Mouse (Mus musculus): ENCODE results near the gene Cobl. TPM values are rescaled to one million over a fixed set of nuclear protein-coding genes. Genes with fewer than 3 reads are reported as not detected.

Cobl gene
- polyA plus RNA-seq, 1 experiment: 9.5 TPM

- H3K4me1 ChIP-seq (ENCODE audit: control insufficient read depth, insufficient read depth, low read length): peaks cover 22% of the 10 kb centered on the region
- peak; percentile 79 to 82 for DNase-seq
- WGBS: 16% methylated on average over 6 of the region's 6 CpGs
- H3K4me3 ChIP-seq (replicated peaks; ENCODE audit: insufficient read depth, low read depth, low read length): no peak overlapping the region
- TF ChIP-seq POLR2A (IDR thresholded peaks at IDR 0.05; ENCODE audit: borderline replicate concordance, insufficient read depth, low read length) (no peak), CTCF (IDR thresholded peaks at IDR 0.05; ENCODE audit: borderline replicate concordance, insufficient read depth, low read depth, low read length) (no peak)
- H3K27ac ChIP-seq (ENCODE audit: insufficient read depth, low read length): no peak overlapping the region
- no peaks in the 10 kb centered on the region for H3K27me3 ChIP-seq (ENCODE audit: control insufficient read depth, insufficient read depth, low read length)
These were observed 233.2 kb downstream of the Cobl start for GRCm38 (mm10) chr11:12231481-12232035.

GRCm38 (mm10) chr11:12229411-12229810 lies 235.3 kb downstream of the Cobl start:
- Histone ChIP-seq H3K4me1 (ENCODE audit: control insufficient read depth, insufficient read depth, low read length) (peaks cover 22% of the 10 kb centered on the region), H3K27ac (ENCODE audit: insufficient read depth, low read length) (no peak overlapping the region), H3K27me3 (ENCODE audit: control insufficient read depth, insufficient read depth, low read length) (no peaks in the 10 kb centered on the region; the same call in 1 of the 2 replicates), H3K4me3 (replicated peaks; ENCODE audit: insufficient read depth, low read depth, low read length) (no peak overlapping the region)
- whole genome bisulfite sequencing: 4% methylated on average over 7 of the region's 7 CpGs
- no peak for TF ChIP-seq POLR2A (IDR thresholded peaks at IDR 0.05; ENCODE audit: borderline replicate concordance, insufficient read depth, low read length)
- no peak for TF ChIP-seq CTCF (IDR thresholded peaks at IDR 0.05; ENCODE audit: borderline replicate concordance, insufficient read depth, low read depth, low read length)
- peak; percentile 50 to 63 for DNase-seq

- Histone ChIP-seq H3K4me3 (replicated peaks; ENCODE audit: insufficient read depth, low read depth, low read length) (no peak overlapping the region), H3K4me1 (ENCODE audit: control insufficient read depth, insufficient read depth, low read length) (peaks cover 22% of the 10 kb centered on the region), H3K27ac (ENCODE audit: insufficient read depth, low read length) (no peak overlapping the region), H3K27me3 (ENCODE audit: control insufficient read depth, insufficient read depth, low read length) (no peaks in the 10 kb centered on the region; the same call in 1 of the 2 replicates)
- 95% methylated on average over 3 of the region's 3 CpGs for WGBS
- DNase-seq: no peak
- no peak for TF ChIP-seq CTCF (IDR thresholded peaks at IDR 0.05; ENCODE audit: borderline replicate concordance, insufficient read depth, low read depth, low read length)
These were observed 237.4 kb downstream of the Cobl start for GRCm38 (mm10) chr11:12227343-12227742.

GRCm38 (mm10) chr11:12219594-12220530 lies 244.9 kb downstream of the Cobl start:
- Histone ChIP-seq H3K27me3 (ENCODE audit: control insufficient read depth, insufficient read depth, low read length) (no peaks in the 10 kb centered on the region; the same call in 1 of the 2 replicates), H3K27ac (ENCODE audit: insufficient read depth, low read length) (no peak overlapping the region), H3K4me3 (replicated peaks; ENCODE audit: insufficient read depth, low read depth, low read length) (no peak overlapping the region), H3K4me1 (ENCODE audit: control insufficient read depth, insufficient read depth, low read length) (no peaks in the 10 kb centered on the region)
- no peak for DNase-seq
- WGBS: 8% methylated on average over 4 of the region's 4 CpGs
- TF ChIP-seq CTCF (IDR thresholded peaks at IDR 0.05; ENCODE audit: borderline replicate concordance, insufficient read depth, low read depth, low read length) (no peak), POLR2A (IDR thresholded peaks at IDR 0.05; ENCODE audit: borderline replicate concordance, insufficient read depth, low read length) (no peak)

GRCm38 (mm10) chr11:12216897-12217296 lies 247.9 kb downstream of the Cobl start:
- WGBS: 91% methylated on average over 1 of the region's 1 CpGs
- Histone ChIP-seq H3K4me1 (ENCODE audit: control insufficient read depth, insufficient read depth, low read length) (no peaks in the 10 kb centered on the region), H3K27me3 (ENCODE audit: control insufficient read depth, insufficient read depth, low read length) (no peaks in the 10 kb centered on the region; the same call in 1 of the 2 replicates), H3K27ac (ENCODE audit: insufficient read depth, low read length) (no peak overlapping the region), H3K4me3 (replicated peaks; ENCODE audit: insufficient read depth, low read depth, low read length) (no peak overlapping the region)
- no peak for DNase-seq
- no peak for TF ChIP-seq CTCF (IDR thresholded peaks at IDR 0.05; ENCODE audit: borderline replicate concordance, insufficient read depth, low read depth, low read length)
- no peak for TF ChIP-seq POLR2A (IDR thresholded peaks at IDR 0.05; ENCODE audit: borderline replicate concordance, insufficient read depth, low read length)

GRCm38 (mm10) chr11:12215582-12215981 lies 249.2 kb downstream of the Cobl start:
- TF ChIP-seq POLR2A (IDR thresholded peaks at IDR 0.05; ENCODE audit: borderline replicate concordance, insufficient read depth, low read length) (no peak), CTCF (IDR thresholded peaks at IDR 0.05; ENCODE audit: borderline replicate concordance, insufficient read depth, low read depth, low read length) (no peak)

GRCm38 (mm10) chr11:12208574-12208973 lies 256.2 kb downstream of the Cobl start:
- WGBS: 87% methylated on average over 2 of the region's 2 CpGs
- DNase-seq: no peak
- Histone ChIP-seq H3K4me1 (ENCODE audit: control insufficient read depth, insufficient read depth, low read length) (no peaks in the 10 kb centered on the region), H3K4me3 (replicated peaks; ENCODE audit: insufficient read depth, low read depth, low read length) (no peak overlapping the region), H3K27me3 (ENCODE audit: control insufficient read depth, insufficient read depth, low read length) (no peaks in the 10 kb centered on the region), H3K27ac (ENCODE audit: insufficient read depth, low read length) (no peak overlapping the region)
- TF ChIP-seq CTCF (IDR thresholded peaks at IDR 0.05; ENCODE audit: borderline replicate concordance, insufficient read depth, low read depth, low read length) (no peak), POLR2A (IDR thresholded peaks at IDR 0.05; ENCODE audit: borderline replicate concordance, insufficient read depth, low read length) (no peak)

More at GRCm38 (mm10) chr11:12215582-12215981, 249.2 kb downstream of the Cobl start:
- H3K27ac ChIP-seq (ENCODE audit: insufficient read depth, low read length): no peak overlapping the region
- no peak overlapping the region for H3K4me3 ChIP-seq (replicated peaks; ENCODE audit: insufficient read depth, low read depth, low read length)
- WGBS: 94% methylated on average over 1 of the region's 1 CpGs
- no peak for DNase-seq
- no peaks in the 10 kb centered on the region for H3K4me1 ChIP-seq (ENCODE audit: control insufficient read depth, insufficient read depth, low read length)
- H3K27me3 ChIP-seq (ENCODE audit: control insufficient read depth, insufficient read depth, low read length): no peaks in the 10 kb centered on the region; the same call in 1 of the 2 replicates

Measured in cerebellum, adult 2 months (tissue).